Mouse (Mus musculus) hindbrain, embryonic 13.5 days (tissue): ENCODE results near the gene Taf3. TPM values are rescaled to one million over a fixed set of nuclear protein-coding genes. Genes with fewer than 3 reads are reported as not detected.

ENCODE experiments used
- ATAC-seq: fragments of 200-750 bp; cut with Nextera tagmentation; 2 replicates; pipeline ENCODE4 v1.8.0; 2017; ENCODE audit warnings: moderate TSS enrichment; ENCODE audit not compliant: low FRiP score
- H3K27ac ChIP-seq: fragments of 300-500 bp; sonication (generic); 2 replicates; pipeline ENCODE4 v1.5.1; 2015; ENCODE audit warnings: inconsistent platforms, mild to moderate bottlenecking, moderate library complexity
- H3K27me3 ChIP-seq: fragments of 300-500 bp; sonication (generic); 2 replicates; pipeline ENCODE4 v1.6.1; 2015; ENCODE audit warnings: mild to moderate bottlenecking, inconsistent platforms
- H3K36me3 ChIP-seq: fragments of 300-500 bp; sonication (generic); 2 replicates; pipeline ENCODE4 v1.6.1; 2015; ENCODE audit warnings: mild to moderate bottlenecking, inconsistent platforms
- H3K4me1 ChIP-seq: fragments of 300-500 bp; sonication (generic); replicated peaks from 2 replicates; pipeline ENCODE4 v1.6.1; 2015; ENCODE audit warnings: inconsistent platforms
- H3K4me2 ChIP-seq: fragments of 300-500 bp; sonication (generic); 2 replicates; pipeline ENCODE4 v1.6.1; 2015; ENCODE audit warnings: inconsistent platforms, mild to moderate bottlenecking, moderate library complexity
- H3K4me3 ChIP-seq: fragments of 300-500 bp; sonication (generic); 2 replicates; pipeline ENCODE4 v1.5.1; 2015; ENCODE audit warnings: mild to moderate bottlenecking, inconsistent platforms
- H3K9ac ChIP-seq: fragments of 300-500 bp; sonication (generic); 2 replicates; pipeline ENCODE4 v1.6.1; 2015; ENCODE audit warnings: mild to moderate bottlenecking, inconsistent platforms
- H3K9me3 ChIP-seq: fragments of 300-500 bp; sonication (generic); 2 replicates; pipeline ENCODE4 v1.6.1; 2016; ENCODE audit warnings: inconsistent platforms
- WGBS: fragments of 180-500 bp; shearing (Covaris S2); methylation state at CpG from one replicate; pipeline ENCODE4 v1.1.7; 2015; 5-methylcytosine and 5-hydroxymethylcytosine counted together
- polyA plus RNA-seq: library from polyadenylated mRNA; unstranded; fragments of >200 nt; fragmentation: Nextera tagmentation; extraction: Ambion mirVana; gene quantifications from 2 replicates; pipeline ENCODE4 v1.2.1, GENCODE M21; 2015

Taf3 gene
- polyA plus RNA-seq, 1 experiment from 2014 or later: 15.0 TPM

GRCm38 (mm10) chr2:9939250-9939649 lies 109.1 kb downstream of the Taf3 start:
- no peak overlapping the region for H3K4me2 ChIP-seq
- H3K36me3 ChIP-seq: 0 out of 2 replicates have a peak, but pooled peaks cover 5% of the 10 kb centered on the region
- WGBS: 91% methylated on average over 4 of the region's 4 CpGs
- H3K9me3 ChIP-seq: no peaks in the 10 kb centered on the region
- H3K4me3 ChIP-seq: no peak overlapping the region
- no peak overlapping the region for H3K27ac ChIP-seq
- H3K9ac ChIP-seq: no peak overlapping the region
- H3K27me3 ChIP-seq: no peaks in the 10 kb centered on the region
- H3K4me1 ChIP-seq: no peaks in the 10 kb centered on the region
- ATAC-seq: no peak

- H3K4me1 ChIP-seq: no peaks in the 10 kb centered on the region
- H3K9me3 ChIP-seq: no peaks in the 10 kb centered on the region
- H3K4me3 ChIP-seq: no peak overlapping the region
- no peak overlapping the region for H3K27ac ChIP-seq
- 0 out of 2 replicates have a peak, but pooled peaks cover 8% of the 10 kb centered on the region for H3K36me3 ChIP-seq
- no peaks in the 10 kb centered on the region for H3K27me3 ChIP-seq
- H3K4me2 ChIP-seq: no peak overlapping the region
- H3K9ac ChIP-seq: no peak overlapping the region
- 43% methylated on average over 1 of the region's 1 CpGs for WGBS
- no peak for ATAC-seq
Measured at GRCm38 (mm10) chr2:9935965-9936364, 112.4 kb downstream of the Taf3 start.

GRCm38 (mm10) chr2:9926905-9927283 lies 121.5 kb downstream of the Taf3 start:
- 70% methylated on average over 4 of the region's 4 CpGs for WGBS
- H3K4me1 ChIP-seq: peaks cover 7% of the 10 kb centered on the region
- H3K4me3 ChIP-seq: no peak overlapping the region
- no peak for ATAC-seq
- no peak overlapping the region for H3K27ac ChIP-seq
- H3K36me3 ChIP-seq: peaks cover 7% of the 10 kb centered on the region; the same call in 1 of the 2 replicates
- H3K9me3 ChIP-seq: no peaks in the 10 kb centered on the region
- H3K4me2 ChIP-seq: no peak overlapping the region
- no peaks in the 10 kb centered on the region for H3K27me3 ChIP-seq
- H3K9ac ChIP-seq: no peak overlapping the region

- Histone ChIP-seq H3K9me3 (no peaks in the 10 kb centered on the region), H3K4me1 (peaks cover 7% of the 10 kb centered on the region), H3K9ac (no peak overlapping the region; the same call in 1 of the 2 replicates), H3K4me2 (no peak overlapping the region), H3K36me3 (peaks cover 6% of the 10 kb centered on the region; the same call in 1 of the 2 replicates), H3K27me3 (no peaks in the 10 kb centered on the region), H3K27ac (no peak overlapping the region), H3K4me3 (no peak overlapping the region)
- 48% methylated on average over 7 of the region's 7 CpGs for WGBS
- no peak for ATAC-seq
Measured at GRCm38 (mm10) chr2:9926194-9926904, 122.0 kb downstream of the Taf3 start.

GRCm38 (mm10) chr2:9918691-9919471 lies 129.5 kb downstream of the Taf3 start:
- H3K27ac ChIP-seq: no peak overlapping the region
- no peak overlapping the region for H3K9ac ChIP-seq
- peaks cover 30% of the 10 kb centered on the region for H3K36me3 ChIP-seq
- 90% methylated on average over 17 of the region's 17 CpGs for WGBS
- no peaks in the 10 kb centered on the region for H3K9me3 ChIP-seq
- no peaks in the 10 kb centered on the region for H3K4me1 ChIP-seq
- no peaks in the 10 kb centered on the region for H3K27me3 ChIP-seq
- H3K4me2 ChIP-seq: no peak overlapping the region
- no peak overlapping the region for H3K4me3 ChIP-seq
- ATAC-seq: no peak

GRCm38 (mm10) chr2:9917602-9918001 lies 130.8 kb downstream of the Taf3 start:
- H3K27ac ChIP-seq: no peak overlapping the region
- no peak overlapping the region for H3K4me2 ChIP-seq
- H3K9ac ChIP-seq: no peak overlapping the region
- H3K9me3 ChIP-seq: no peaks in the 10 kb centered on the region
- H3K27me3 ChIP-seq: no peaks in the 10 kb centered on the region
- H3K36me3 ChIP-seq: peaks cover 28% of the 10 kb centered on the region
- ATAC-seq: no peak
- H3K4me1 ChIP-seq: no peaks in the 10 kb centered on the region
- WGBS: 91% methylated on average over 9 of the region's 9 CpGs
- H3K4me3 ChIP-seq: no peak overlapping the region

- Histone ChIP-seq H3K9me3 (no peaks in the 10 kb centered on the region), H3K9ac (no peak overlapping the region), H3K27ac (no peak overlapping the region), H3K4me3 (no peak overlapping the region), H3K36me3 (no peaks in the 10 kb centered on the region), H3K27me3 (peaks cover 26% of the 10 kb centered on the region), H3K4me2 (peak overlapping the region; percentile 29; the same call in 1 of the 2 replicates), H3K4me1 (0 out of 2 replicates have a peak, but pooled peaks cover 4% of the 10 kb centered on the region)
- ATAC-seq: no peak
- 10% methylated on average over 11 of the region's 11 CpGs for WGBS
Measured at GRCm38 (mm10) chr2:9905995-9906394, 142.4 kb downstream of the Taf3 start.

GRCm38 (mm10) chr2:9903854-9904560 lies 144.4 kb downstream of the Taf3 start:
- Histone ChIP-seq H3K4me1 (0 out of 2 replicates have a peak, but pooled peaks cover 4% of the 10 kb centered on the region), H3K4me3 (no peak overlapping the region), H3K9ac (no peak overlapping the region), H3K27me3 (peaks cover 40% of the 10 kb centered on the region), H3K27ac (no peak overlapping the region), H3K9me3 (no peaks in the 10 kb centered on the region), H3K4me2 (no peak overlapping the region), H3K36me3 (no peaks in the 10 kb centered on the region)
- no peak for ATAC-seq
- 64% methylated on average over 14 of the region's 14 CpGs for WGBS

GRCm38 (mm10) chr2:9897846-9898245 lies 150.6 kb downstream of the Taf3 start:
- no peaks in the 10 kb centered on the region for H3K9me3 ChIP-seq
- H3K27me3 ChIP-seq: peaks cover 83% of the 10 kb centered on the region
- H3K9ac ChIP-seq: no peak overlapping the region
- H3K4me3 ChIP-seq: no peak overlapping the region
- no peaks in the 10 kb centered on the region for H3K36me3 ChIP-seq
- ATAC-seq: 0 out of 2 replicates have a peak, but pooled peaks have one; percentile 18
- no peak overlapping the region for H3K4me2 ChIP-seq
- H3K4me1 ChIP-seq: peaks cover 18% of the 10 kb centered on the region
- no peak overlapping the region for H3K27ac ChIP-seq
- 7% methylated on average over 8 of the region's 8 CpGs for WGBS

GRCm38 (mm10) chr2:9896097-9896770 lies 152.2 kb downstream of the Taf3 start:
- peak; percentile 43; the same call in 1 of the 2 replicates for ATAC-seq
- Histone ChIP-seq H3K9ac (no peak overlapping the region), H3K4me1 (peaks cover 18% of the 10 kb centered on the region), H3K36me3 (no peaks in the 10 kb centered on the region), H3K27ac (no peak overlapping the region), H3K27me3 (peaks cover 90% of the 10 kb centered on the region), H3K4me3 (peak overlapping the region; percentile 4; the same call in 1 of the 2 replicates), H3K9me3 (no peaks in the 10 kb centered on the region), H3K4me2 (peak overlapping the region; percentile 32)
- WGBS: 1% methylated on average over 22 of the region's 22 CpGs

- Histone ChIP-seq H3K27me3 (peaks cover 96% of the 10 kb centered on the region), H3K4me1 (peaks cover 18% of the 10 kb centered on the region), H3K27ac (no peak overlapping the region), H3K9me3 (no peaks in the 10 kb centered on the region), H3K4me3 (no peak overlapping the region), H3K9ac (no peak overlapping the region), H3K4me2 (no peak overlapping the region), H3K36me3 (no peaks in the 10 kb centered on the region)
- ATAC-seq: no peak
- WGBS: 2% methylated on average over 19 of the region's 19 CpGs
Measured at GRCm38 (mm10) chr2:9894836-9895593, 153.4 kb downstream of the Taf3 start.
